Mouse (Mus musculus): ENCODE results near the gene Baz2b. TPM values are rescaled to one million over a fixed set of nuclear protein-coding genes. Genes with fewer than 3 reads are reported as not detected.

Baz2b gene
- polyA plus RNA-seq, 1 experiment from 2014 or later, result 15.2 TPM

DNA sequence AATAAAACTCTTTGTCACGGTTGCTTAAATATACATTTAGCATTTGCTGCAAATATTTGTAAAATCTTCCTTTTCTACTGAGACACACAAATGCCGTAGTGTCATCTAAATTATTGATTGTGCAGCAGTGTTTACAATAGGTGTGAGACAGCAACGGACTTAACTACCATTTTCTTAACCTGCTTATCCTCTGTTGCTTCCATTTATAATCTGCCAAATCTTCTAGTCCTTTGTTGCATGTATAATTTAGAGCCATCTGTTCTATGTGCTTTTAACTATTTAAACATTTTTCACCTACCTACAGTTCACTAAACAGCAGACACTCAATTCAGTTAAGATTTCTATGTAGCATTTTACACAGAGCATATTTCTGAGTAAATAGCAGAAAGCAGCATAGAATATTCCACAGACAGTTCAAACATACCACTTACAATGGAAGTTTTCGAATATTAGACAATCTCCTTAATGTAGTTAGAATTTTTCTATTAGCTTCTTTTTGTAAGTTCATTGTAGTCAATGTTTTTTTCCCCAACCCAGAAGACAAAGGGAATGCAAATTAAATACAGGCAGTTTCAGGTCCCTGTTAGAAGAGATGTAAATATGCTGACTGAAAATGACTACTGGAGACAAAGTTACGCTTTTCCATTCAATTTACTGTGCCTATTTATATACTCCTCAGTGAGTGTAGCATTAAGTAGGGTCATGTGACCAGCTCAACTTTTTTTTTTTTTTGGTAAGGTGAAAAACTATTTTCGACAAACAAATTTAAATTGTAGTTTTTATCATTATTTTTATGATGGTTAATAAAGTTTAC, 86.4 kb downstream of the Baz2b start:
- peak overlapping the region; percentile 24; the same call in 1 of the 2 replicates for H3K4me3 ChIP-seq (ENCODE audit: low read depth, low read length)
- 19% methylated on average over 6 of the region's 6 CpGs for WGBS (ENCODE audit: insufficient replicate concordance)
- peak overlapping the region; percentile 55 for H3K4me2 ChIP-seq (ENCODE audit: low read depth, low read length)
- no peak for ATAC-seq (ENCODE audit: low read depth)
- H3K9me3 ChIP-seq (replicated peaks; ENCODE audit: control insufficient read depth, low read length), result no peaks in the 10 kb centered on the region
- no peaks in the 10 kb centered on the region for H3K36me3 ChIP-seq (ENCODE audit: control insufficient read depth, insufficient read depth)
- no peaks in the 10 kb centered on the region for H3K27me3 ChIP-seq (ENCODE audit: control insufficient read depth, insufficient read depth, low read depth, low read length)
- no peak overlapping the region for H3K9ac ChIP-seq (ENCODE audit: low read depth, low read length)
- H3K4me1 ChIP-seq (ENCODE audit: control insufficient read depth, low read depth, low read length), result peaks cover 18% of the 10 kb centered on the region
- no peak overlapping the region for H3K27ac ChIP-seq (ENCODE audit: low read length)

DNA sequence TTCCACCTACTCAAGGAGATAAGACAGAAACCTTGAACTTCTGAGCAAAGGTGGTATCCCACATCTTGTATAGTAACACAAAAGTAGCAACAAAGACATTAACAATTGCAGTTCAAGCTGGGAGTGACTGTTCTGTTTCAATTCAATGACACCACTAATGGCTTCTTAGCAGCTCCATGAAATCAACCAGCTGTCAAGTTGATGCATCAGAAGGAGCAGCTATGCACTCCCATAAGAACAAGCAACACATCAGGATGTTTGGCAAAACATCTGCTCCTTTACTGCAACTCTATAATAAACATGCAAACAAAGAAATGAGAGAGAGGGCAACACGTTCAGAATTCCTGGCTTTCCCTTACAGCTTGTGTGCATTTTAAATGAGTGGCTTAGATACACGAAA, 87.5 kb downstream of the Baz2b start:
- no peak overlapping the region for H3K27ac ChIP-seq (ENCODE audit: low read length)
- H3K9ac ChIP-seq (ENCODE audit: low read depth, low read length), result no peak overlapping the region
- H3K4me2 ChIP-seq (ENCODE audit: low read depth, low read length), result no peak overlapping the region
- H3K36me3 ChIP-seq (ENCODE audit: control insufficient read depth, insufficient read depth), result no peaks in the 10 kb centered on the region
- H3K4me3 ChIP-seq (ENCODE audit: low read depth, low read length), result no peak overlapping the region
- peaks cover 18% of the 10 kb centered on the region for H3K4me1 ChIP-seq (ENCODE audit: control insufficient read depth, low read depth, low read length)
- no peaks in the 10 kb centered on the region for H3K27me3 ChIP-seq (ENCODE audit: control insufficient read depth, insufficient read depth, low read depth, low read length)
- no peaks in the 10 kb centered on the region for H3K9me3 ChIP-seq (replicated peaks; ENCODE audit: control insufficient read depth, low read length)
- no peak for ATAC-seq (ENCODE audit: low read depth)
- 73% methylated on average over 2 of the region's 2 CpGs for WGBS (ENCODE audit: insufficient replicate concordance)

DNA sequence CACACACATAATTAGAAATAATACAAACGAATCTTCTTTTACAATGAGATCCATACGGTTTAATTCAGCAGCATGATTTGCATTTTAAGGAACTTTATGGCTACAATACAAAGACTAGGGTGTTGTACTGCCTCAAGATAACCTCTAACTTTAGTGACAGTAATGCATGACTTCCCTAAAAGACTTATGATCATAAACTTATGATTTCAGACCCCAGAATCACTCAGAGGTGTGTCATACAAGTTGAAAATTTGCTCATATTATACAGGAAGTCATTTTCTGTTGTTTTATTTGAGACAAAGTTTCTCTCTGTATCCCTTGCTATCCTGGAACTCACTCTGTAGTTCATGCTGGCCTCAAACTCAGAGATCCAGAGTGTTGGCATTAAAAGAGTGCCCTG, 89.0 kb downstream of the Baz2b start:
- 46% methylated on average over 2 of the region's 2 CpGs for WGBS (ENCODE audit: insufficient replicate concordance)
- no peak for ATAC-seq (ENCODE audit: low read depth)

DNA sequence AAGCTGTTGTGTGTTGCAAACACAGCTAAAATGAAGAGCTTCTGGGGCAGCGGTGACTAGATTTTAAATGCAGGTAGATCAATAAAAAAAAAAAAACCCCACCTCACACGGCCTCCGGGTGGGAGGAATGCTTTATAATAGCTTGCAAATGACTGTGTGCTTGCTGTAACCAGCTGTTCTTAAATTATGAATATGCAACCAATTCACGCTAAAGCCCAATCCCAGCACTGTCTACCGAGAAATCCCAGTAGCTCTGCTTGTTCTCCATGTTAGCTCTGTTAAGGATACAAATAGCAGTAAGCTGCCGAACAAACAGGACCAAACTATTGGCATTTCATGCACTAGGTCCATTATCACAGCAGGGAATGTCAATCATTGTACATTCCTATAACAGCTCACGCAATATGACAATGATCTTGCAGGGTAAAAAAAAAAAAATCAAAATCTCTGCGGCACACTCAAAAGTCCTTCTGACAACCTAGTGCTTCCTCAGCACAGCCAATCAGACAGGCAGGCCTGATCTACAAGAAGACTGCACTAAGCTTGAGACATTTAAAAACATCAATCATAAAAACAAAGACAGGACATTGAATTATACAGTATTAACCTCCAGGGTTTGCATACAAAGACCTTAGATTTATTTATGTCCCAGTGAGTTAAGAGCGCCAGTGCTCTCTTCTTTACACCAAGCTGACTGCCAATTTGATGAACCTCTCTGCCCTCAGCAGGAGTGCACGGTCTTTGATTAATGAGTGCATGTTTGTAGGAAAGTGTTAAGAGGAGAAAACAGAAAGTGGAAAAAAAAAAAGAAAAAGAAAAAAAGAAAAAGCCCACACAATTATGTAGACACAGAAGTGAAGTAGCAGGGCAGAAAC, 90.7 kb downstream of the Baz2b start:
- H3K9ac ChIP-seq (ENCODE audit: low read depth, low read length), result no peak overlapping the region
- H3K4me3 ChIP-seq (ENCODE audit: low read depth, low read length), result no peak overlapping the region
- no peaks in the 10 kb centered on the region for H3K9me3 ChIP-seq (replicated peaks; ENCODE audit: control insufficient read depth, low read length)
- H3K4me2 ChIP-seq (ENCODE audit: low read depth, low read length), result no peak overlapping the region
- WGBS (ENCODE audit: insufficient replicate concordance), result 72% methylated on average over 10 of the region's 10 CpGs
- H3K27ac ChIP-seq (ENCODE audit: low read length), result no peak overlapping the region
- H3K36me3 ChIP-seq (ENCODE audit: control insufficient read depth, insufficient read depth), result no peaks in the 10 kb centered on the region
- no peak for ATAC-seq (ENCODE audit: low read depth)
- H3K27me3 ChIP-seq (ENCODE audit: control insufficient read depth, insufficient read depth, low read depth, low read length), result no peaks in the 10 kb centered on the region
- H3K4me1 ChIP-seq (ENCODE audit: control insufficient read depth, low read depth, low read length), result peaks cover 13% of the 10 kb centered on the region

More for the DNA sequence above, 89.0 kb downstream of the Baz2b start:
- H3K36me3 ChIP-seq (ENCODE audit: control insufficient read depth, insufficient read depth), result no peaks in the 10 kb centered on the region
- H3K27ac ChIP-seq (ENCODE audit: low read length), result no peak overlapping the region
- no peak overlapping the region for H3K4me2 ChIP-seq (ENCODE audit: low read depth, low read length)
- H3K4me3 ChIP-seq (ENCODE audit: low read depth, low read length), result no peak overlapping the region
- H3K9ac ChIP-seq (ENCODE audit: low read depth, low read length), result no peak overlapping the region
- no peaks in the 10 kb centered on the region for H3K9me3 ChIP-seq (replicated peaks; ENCODE audit: control insufficient read depth, low read length)
- H3K4me1 ChIP-seq (ENCODE audit: control insufficient read depth, low read depth, low read length), result peaks cover 13% of the 10 kb centered on the region
- no peaks in the 10 kb centered on the region for H3K27me3 ChIP-seq (ENCODE audit: control insufficient read depth, insufficient read depth, low read depth, low read length)

DNA sequence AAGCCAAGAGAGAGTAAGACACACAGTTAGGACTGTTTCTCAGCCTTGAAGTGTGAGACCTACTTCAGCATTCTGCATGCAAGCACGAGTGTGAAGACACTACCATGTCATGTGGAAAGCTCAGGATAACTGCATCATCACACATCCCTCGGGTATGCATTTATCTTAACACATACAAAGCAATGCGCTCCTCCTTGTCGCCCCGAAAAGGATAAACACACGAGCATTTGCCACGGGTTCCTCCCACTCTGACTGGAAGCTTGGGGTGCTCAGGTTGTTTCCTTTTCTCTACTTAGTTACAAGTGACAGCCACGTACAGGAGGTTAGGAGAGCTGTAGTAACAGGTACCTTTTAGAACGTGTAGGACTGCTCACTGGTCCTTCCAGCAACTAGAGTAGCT, 91.8 kb downstream of the Baz2b start:
- H3K36me3 ChIP-seq (ENCODE audit: control insufficient read depth, insufficient read depth), result no peaks in the 10 kb centered on the region
- H3K4me3 ChIP-seq (ENCODE audit: low read depth, low read length), result no peak overlapping the region
- no peaks in the 10 kb centered on the region for H3K27me3 ChIP-seq (ENCODE audit: control insufficient read depth, insufficient read depth, low read depth, low read length)
- H3K27ac ChIP-seq (ENCODE audit: low read length), result no peak overlapping the region
- ATAC-seq (ENCODE audit: low read depth), result no peak
- H3K9me3 ChIP-seq (replicated peaks; ENCODE audit: control insufficient read depth, low read length), result no peaks in the 10 kb centered on the region
- 62% methylated on average over 9 of the region's 9 CpGs for WGBS (ENCODE audit: insufficient replicate concordance)
- no peak overlapping the region for H3K9ac ChIP-seq (ENCODE audit: low read depth, low read length)
- peaks cover 13% of the 10 kb centered on the region for H3K4me1 ChIP-seq (ENCODE audit: control insufficient read depth, low read depth, low read length)
- no peak overlapping the region for H3K4me2 ChIP-seq (ENCODE audit: low read depth, low read length)

DNA sequence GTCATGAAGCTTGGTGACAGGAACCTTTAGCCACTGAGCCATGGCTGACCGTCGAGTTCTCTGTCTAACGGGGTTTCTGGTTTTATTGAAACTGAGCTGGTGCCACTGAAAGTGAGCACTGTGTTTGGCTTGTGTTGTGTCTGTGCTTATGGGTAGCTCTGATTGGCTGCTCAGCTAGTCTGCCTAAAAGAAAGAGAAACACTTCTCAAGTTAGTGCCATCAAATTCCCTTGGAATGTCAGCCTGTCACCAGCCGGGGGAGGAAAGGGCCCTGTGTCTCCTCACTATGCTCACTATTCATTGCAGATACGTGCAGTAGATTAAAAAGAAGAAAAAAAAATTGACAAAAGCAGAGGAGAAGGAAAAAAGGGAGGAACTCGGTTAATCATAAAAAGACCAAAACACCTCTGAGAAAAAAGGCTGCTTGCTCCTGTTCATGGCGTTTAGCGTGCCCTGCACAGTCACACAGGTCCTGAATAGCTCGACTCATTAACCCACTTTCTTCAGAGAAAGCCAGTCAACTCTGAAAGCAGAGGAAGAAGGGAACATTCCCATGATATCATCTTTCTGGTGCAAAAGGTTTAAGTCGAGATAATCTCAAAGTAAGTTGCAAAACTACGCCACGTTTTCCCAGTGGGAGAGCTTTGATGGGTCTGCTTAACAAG, 93.6 kb downstream of the Baz2b start:
- WGBS (ENCODE audit: insufficient replicate concordance), result 71% methylated on average over 12 of the region's 12 CpGs
- no peak for ATAC-seq (ENCODE audit: low read depth)

DNA sequence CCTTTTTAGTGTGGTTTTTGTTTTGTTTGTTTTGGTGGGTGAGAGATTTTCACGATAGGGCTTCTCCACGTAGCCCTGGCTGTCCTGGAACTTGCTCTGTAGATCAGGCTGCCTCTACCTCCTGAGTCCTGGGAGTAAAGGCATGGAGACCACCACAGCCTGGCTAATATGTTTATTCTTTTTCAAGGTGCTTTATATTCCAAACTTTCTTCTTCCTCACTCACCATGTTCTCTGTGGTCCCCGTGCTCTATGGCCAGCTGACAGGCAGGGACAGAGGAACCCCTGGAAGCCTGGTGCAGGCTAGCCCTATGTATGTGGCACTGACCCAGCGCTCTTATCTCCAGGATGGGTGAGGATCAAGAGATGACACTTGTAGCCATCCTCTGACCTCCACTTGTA, 94.7 kb downstream of the Baz2b start:
- Histone ChIP-seq H3K4me1 (ENCODE audit: control insufficient read depth, low read depth, low read length) (peaks cover 3% of the 10 kb centered on the region), H3K9ac (ENCODE audit: low read depth, low read length) (no peak overlapping the region), H3K4me2 (ENCODE audit: low read depth, low read length) (no peak overlapping the region), H3K4me3 (ENCODE audit: low read depth, low read length) (no peak overlapping the region), H3K9me3 (replicated peaks; ENCODE audit: control insufficient read depth, low read length) (no peaks in the 10 kb centered on the region), H3K27me3 (ENCODE audit: control insufficient read depth, insufficient read depth, low read depth, low read length) (no peaks in the 10 kb centered on the region), H3K36me3 (ENCODE audit: control insufficient read depth, insufficient read depth) (peaks cover 3% of the 10 kb centered on the region; the same call in 1 of the 2 replicates), H3K27ac (ENCODE audit: low read length) (no peak overlapping the region)
- 57% methylated on average over 4 of the region's 4 CpGs for WGBS (ENCODE audit: insufficient replicate concordance)
- no peak for ATAC-seq (ENCODE audit: low read depth)

More for the DNA sequence above, 93.6 kb downstream of the Baz2b start:
- H3K27ac ChIP-seq (ENCODE audit: low read length), result no peak overlapping the region
- peaks cover 8% of the 10 kb centered on the region for H3K4me1 ChIP-seq (ENCODE audit: control insufficient read depth, low read depth, low read length)
- no peak overlapping the region for H3K4me3 ChIP-seq (ENCODE audit: low read depth, low read length)
- no peak overlapping the region for H3K9ac ChIP-seq (ENCODE audit: low read depth, low read length)
- no peaks in the 10 kb centered on the region for H3K27me3 ChIP-seq (ENCODE audit: control insufficient read depth, insufficient read depth, low read depth, low read length)
- peaks cover 1% of the 10 kb centered on the region; the same call in 1 of the 2 replicates for H3K36me3 ChIP-seq (ENCODE audit: control insufficient read depth, insufficient read depth)
- no peak overlapping the region for H3K4me2 ChIP-seq (ENCODE audit: low read depth, low read length)
- H3K9me3 ChIP-seq (replicated peaks; ENCODE audit: control insufficient read depth, low read length), result no peaks in the 10 kb centered on the region

DNA sequence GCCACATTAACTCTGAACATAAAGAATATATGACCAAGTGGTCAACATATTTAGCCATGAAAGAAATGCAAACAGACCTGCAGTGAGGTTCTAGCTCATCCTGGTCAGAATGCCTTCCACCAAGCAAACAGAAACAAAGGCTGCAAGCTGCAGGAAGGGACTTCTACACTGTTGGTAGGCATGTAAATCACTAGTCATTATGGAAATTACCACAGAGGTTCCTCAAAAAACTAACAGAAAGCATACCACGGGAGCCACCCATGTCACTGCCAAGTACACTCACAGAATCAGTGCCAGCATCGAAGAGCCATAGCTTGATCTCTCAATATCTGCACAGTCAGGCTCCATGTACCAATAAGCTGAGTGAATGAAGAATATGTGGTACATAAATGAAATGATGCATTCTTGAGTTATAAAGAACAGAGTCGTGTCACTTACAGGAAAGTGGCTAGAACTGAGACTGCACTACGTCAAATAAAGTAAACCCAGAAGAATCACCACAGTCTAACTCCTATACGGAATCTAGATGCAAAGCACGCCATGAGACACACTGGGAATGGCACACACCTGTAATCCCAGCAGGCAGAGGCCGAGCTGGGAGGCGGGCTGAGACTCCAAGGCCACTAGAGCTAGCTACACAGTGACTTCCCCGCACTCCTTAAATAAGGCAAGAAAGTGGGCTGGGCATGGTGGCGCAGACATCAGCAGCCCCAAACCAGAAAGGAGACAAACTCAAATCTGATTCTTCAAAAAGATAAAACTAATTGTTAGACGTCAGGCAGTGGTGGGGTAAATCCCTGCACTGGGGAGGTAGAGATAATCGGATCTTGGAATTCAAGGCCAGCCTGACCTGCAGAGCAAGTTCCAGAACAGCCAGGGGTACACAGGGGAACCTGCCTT, 95.7 kb downstream of the Baz2b start:
- H3K9ac ChIP-seq (ENCODE audit: low read depth, low read length), result no peak overlapping the region
- WGBS (ENCODE audit: insufficient replicate concordance), result 67% methylated on average over 12 of the region's 12 CpGs
- peaks cover 3% of the 10 kb centered on the region; the same call in 1 of the 2 replicates for H3K36me3 ChIP-seq (ENCODE audit: control insufficient read depth, insufficient read depth)
- H3K9me3 ChIP-seq (replicated peaks; ENCODE audit: control insufficient read depth, low read length), result no peaks in the 10 kb centered on the region
- no peak for ATAC-seq (ENCODE audit: low read depth)
- no peaks in the 10 kb centered on the region for H3K27me3 ChIP-seq (ENCODE audit: control insufficient read depth, insufficient read depth, low read depth, low read length)
- no peak overlapping the region for H3K4me3 ChIP-seq (ENCODE audit: low read depth, low read length)
- no peak overlapping the region for H3K4me2 ChIP-seq (ENCODE audit: low read depth, low read length)
- peaks cover 3% of the 10 kb centered on the region for H3K4me1 ChIP-seq (ENCODE audit: control insufficient read depth, low read depth, low read length)
- H3K27ac ChIP-seq (ENCODE audit: low read length), result no peak overlapping the region
